Mouse (Mus musculus) cortical plate, adult 2 months (tissue): ENCODE results near the gene Ankmy1. TPM values are rescaled to one million over a fixed set of nuclear protein-coding genes. Genes with fewer than 3 reads are reported as not detected.

Source experiments
- H3K27ac ChIP-seq: fragments of 200-500 bp; 2 replicates; pipeline ENCODE4 v1.5.1; 2012; ENCODE audit warnings: low read length, control low read depth, inconsistent platforms; ENCODE audit not compliant: insufficient read depth
- H3K4me1 ChIP-seq: fragments of 200-500 bp; 2 replicates; pipeline ENCODE4 v1.6.1; 2011; ENCODE audit warnings: low read length; ENCODE audit not compliant: control insufficient read depth, insufficient read depth
- H3K4me3 ChIP-seq: fragments of 200-500 bp; 2 replicates; pipeline ENCODE4 v1.5.1; 2011; ENCODE audit warnings: mild to moderate bottlenecking, low read length, control low read depth; ENCODE audit not compliant: insufficient read depth
- CTCF ChIP-seq: fragments of 200-500 bp; IDR thresholded peaks from 2 replicates; pipeline ENCODE4 v1.5.1; 2011; ENCODE audit warnings: mild to moderate bottlenecking, control low read depth, low read length; ENCODE audit not compliant: insufficient read depth; ENCODE audit errors: extremely low read depth
- POLR2A ChIP-seq: fragments of 200-500 bp; IDR thresholded peaks from 2 replicates; pipeline ENCODE4 v1.6.1; 2011; ENCODE audit warnings: mild to moderate bottlenecking, low read length, control low read depth; ENCODE audit not compliant: insufficient read depth; ENCODE audit errors: extremely low read depth
- polyA plus RNA-seq: library from polyadenylated mRNA; depleted of rRNA; stranded (reverse); fragments of >200 nt; gene quantifications from 2 replicates; pipeline ENCODE4 v1.2.3, GENCODE M21; 2012

The Ankmy1 gene
- polyA plus RNA-seq, 1 experiment, result 0.25 TPM

DNA sequence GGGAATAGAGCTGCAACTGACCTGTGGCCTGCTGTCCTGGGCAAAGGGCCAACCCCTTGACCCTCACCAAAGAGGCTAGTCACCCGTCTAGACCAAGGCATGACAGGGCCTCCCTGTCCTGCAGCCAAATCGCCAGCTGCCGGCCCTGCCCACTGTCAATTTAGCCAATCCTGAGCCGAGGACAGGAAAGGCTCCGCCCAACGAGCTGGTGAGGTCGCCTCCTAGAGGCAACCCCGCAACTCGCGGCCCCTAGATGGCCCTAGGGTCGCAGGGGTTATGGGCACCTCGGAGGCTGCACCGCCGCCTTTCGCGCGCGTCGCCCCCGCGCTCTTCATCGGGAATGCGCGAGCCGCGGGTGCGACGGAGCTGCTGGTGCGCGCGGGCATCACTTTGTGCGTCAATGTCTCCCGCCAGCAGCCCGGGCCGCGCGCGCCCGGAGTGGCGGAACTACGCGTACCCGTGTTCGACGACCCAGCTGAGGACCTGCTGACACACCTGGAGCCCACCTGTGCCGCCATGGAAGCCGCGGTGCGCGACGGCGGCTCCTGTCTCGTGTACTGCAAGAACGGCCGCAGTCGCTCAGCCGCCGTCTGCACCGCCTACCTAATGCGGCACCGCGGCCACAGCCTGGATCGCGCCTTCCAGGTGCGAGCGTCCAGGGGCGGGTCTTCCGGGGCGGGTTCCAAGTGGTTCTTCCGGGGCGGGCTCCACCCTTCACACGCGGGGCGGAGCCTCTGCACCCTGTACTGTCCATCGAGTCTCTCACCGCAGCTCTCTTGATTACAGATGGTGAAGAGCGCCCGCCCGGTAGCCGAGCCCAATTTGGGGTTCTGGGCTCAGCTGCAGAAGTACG lies 4.3 kb upstream of the Ankmy1 start, which contains the start of gene Dusp28:
Gene Dusp28, plus strand, starts transcription at position 203 of the 853 bp plus-strand sequence.
- Histone ChIP-seq H3K27ac (peak within 1 kb of the TSS; percentile 96), H3K4me1 (peaks cover 6% of the 10 kb centered on the region; the same call in 1 of the 2 replicates), H3K4me3 (peak within 1 kb of the TSS; percentile 57)
- TF ChIP-seq POLR2A (peak; percentile 73), CTCF (0 out of 2 replicates have a peak, but pooled peaks have one; percentile 14)

DNA sequence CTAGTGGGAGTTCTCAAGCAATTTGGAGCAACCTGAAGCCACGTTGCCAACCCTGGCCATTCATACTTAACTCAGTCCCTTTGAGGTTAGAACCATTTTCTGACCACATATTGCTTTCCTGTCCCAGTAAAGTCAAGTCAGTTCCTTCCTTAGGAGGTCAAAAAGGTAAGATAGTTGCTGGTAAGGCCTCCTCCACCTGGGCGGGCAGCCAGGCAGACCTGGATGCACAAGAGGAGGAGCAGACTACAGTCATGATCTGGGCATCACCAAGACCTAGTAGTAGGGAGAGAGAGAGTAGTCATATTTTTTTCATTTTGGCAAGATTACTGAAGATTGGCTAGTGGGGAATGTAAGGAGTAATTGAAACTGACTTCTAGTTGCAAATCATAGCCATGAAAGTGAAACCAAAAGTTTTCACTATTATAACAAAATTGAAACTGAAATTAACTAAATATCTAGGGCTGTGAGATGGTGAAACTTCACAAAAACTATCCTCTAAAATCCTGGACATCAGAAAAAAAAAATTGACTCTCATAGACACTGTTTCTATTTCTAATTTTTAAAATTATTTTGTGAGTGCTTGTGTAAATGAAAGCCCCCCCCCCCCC lies 3.1 kb upstream of the Ankmy1 start:
- Histone ChIP-seq H3K4me1 (peaks cover 4% of the 10 kb centered on the region; the same call in 1 of the 2 replicates), H3K27ac (no peak overlapping the region), H3K4me3 (no peak overlapping the region)
- no peak for TF ChIP-seq CTCF
- TF ChIP-seq POLR2A, result no peak

DNA sequence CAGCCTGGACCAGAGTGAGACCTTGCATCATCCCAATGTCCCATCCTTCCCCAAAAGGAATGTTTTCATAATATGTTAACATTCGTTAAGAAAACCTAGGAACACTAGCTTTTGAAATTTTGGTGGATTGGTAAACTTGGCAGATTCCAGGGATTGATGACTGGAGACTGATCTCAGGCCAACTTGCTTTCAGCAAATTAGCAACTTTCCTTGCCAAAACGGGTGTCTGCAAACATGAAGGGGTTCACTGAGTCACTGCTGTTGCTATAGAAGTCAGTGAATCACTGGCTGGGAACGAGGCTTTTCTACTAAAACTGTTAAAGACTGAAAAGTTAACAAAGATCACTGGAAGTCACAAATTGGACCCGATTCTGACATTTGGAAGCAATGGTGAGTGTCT lies 921 bp upstream of the Ankmy1 start:
- TF ChIP-seq POLR2A (no peak), CTCF (no peak)
- Histone ChIP-seq H3K27ac (no peak overlapping the region), H3K4me3 (no peak overlapping the region), H3K4me1 (peaks cover 2% of the 10 kb centered on the region; the same call in 1 of the 2 replicates)

DNA sequence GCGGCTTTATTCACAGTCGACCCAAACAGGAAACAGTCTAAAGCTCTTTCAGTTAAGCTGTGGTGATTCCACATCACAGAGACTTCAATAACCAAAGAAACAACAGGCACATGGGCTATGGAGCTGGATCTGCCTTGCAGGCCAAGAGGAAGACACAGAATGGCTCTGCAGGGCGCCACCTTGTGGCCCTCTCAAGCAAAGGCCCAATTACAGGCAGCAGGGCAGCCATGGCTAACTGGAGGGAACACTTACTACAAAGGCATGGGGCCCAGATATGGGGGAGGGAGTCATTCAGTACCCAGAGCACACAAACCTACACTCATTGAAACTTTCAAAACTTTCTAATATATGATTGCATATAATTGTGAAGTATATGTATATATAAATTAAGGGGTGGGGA lies 7.6 kb downstream of the Ankmy1 start:
- Histone ChIP-seq H3K4me3 (no peak overlapping the region), H3K4me1 (no peaks in the 10 kb centered on the region), H3K27ac (no peak overlapping the region)
- no peak for TF ChIP-seq POLR2A
- TF ChIP-seq CTCF, result peak; percentile 89

DNA sequence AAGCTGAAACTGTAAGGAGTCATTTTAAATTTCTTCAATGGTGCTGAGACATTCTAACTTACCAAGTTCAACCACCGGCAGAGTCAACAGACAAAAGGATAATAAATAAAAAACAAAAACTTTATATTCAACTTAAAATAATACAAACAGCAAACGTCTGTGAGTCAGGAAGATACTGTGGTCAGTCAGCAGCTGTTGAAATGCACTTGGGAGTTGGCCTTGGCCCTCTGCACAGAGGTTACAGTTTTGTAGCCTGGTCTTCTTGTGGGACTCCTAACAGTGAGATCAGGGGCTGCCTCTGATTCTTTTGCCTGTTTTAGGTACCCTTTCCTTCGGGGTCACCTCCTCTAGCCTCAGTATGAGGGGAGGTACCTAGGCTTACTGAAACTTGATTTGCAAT lies 8.8 kb downstream of the Ankmy1 start:
- no peak overlapping the region for H3K27ac ChIP-seq
- H3K4me3 ChIP-seq, result no peak overlapping the region
- no peaks in the 10 kb centered on the region for H3K4me1 ChIP-seq
- TF ChIP-seq POLR2A (no peak), CTCF (no peak)

DNA sequence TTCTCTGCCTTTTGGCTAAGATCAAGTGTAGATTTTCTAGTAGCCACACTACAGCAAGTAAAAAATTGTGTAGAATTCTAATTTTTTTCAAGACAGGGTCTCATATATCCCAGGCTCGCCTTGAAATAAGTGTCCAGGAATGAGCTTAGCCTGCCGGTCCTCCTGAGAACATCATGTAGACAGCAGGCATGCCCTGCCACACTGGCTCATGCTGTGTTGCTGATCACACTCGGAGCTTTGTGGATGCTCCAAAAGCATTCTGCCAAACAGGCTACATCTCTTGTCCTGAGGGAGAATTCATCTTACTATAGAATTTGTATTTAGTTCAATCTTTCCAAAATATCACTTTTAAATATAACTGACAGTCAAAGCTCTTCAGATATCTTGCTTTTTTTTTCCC lies 9.9 kb downstream of the Ankmy1 start:
- Histone ChIP-seq H3K27ac (no peak overlapping the region), H3K4me1 (no peaks in the 10 kb centered on the region), H3K4me3 (no peak overlapping the region)
- TF ChIP-seq POLR2A (no peak), CTCF (no peak)

DNA sequence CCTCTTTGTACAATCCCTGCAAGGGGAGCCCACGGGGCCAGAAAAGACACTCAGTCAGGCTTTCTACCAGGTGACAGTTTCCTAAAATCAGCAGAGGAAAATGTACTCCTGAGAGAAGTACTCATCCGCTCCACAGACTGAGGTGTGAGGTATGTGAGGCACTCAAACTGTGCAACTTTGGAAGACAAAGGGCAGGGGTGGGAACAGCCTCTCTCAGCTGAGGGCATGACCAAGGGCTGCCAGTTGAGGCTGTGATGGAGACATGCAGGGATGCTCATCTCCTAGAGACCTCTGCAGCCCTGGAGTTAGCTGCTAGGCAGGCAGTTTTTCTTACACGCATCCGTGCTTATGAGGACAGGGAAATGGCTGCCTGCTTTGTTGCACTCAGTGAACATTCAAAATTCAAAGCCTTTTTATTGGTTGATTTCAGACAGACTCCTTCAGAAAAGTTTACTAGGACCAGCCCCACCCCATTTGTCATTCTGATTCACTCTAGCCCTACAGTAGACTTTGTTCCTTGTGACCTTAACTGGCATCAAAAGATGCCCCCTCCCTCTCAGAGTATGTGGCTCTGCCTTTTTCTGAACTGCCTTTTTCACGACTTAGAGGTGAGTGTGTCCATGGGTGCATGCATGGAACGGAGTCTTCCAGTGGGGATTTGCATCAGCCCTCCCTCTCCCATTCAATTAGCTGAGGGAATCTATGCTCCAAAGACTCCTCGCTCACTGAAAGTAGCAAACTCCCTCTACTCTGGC lies 13.6 kb downstream of the Ankmy1 start:
- no peak overlapping the region for H3K27ac ChIP-seq
- TF ChIP-seq POLR2A (no peak), CTCF (no peak)
- no peak overlapping the region for H3K4me3 ChIP-seq
- no peaks in the 10 kb centered on the region for H3K4me1 ChIP-seq

DNA sequence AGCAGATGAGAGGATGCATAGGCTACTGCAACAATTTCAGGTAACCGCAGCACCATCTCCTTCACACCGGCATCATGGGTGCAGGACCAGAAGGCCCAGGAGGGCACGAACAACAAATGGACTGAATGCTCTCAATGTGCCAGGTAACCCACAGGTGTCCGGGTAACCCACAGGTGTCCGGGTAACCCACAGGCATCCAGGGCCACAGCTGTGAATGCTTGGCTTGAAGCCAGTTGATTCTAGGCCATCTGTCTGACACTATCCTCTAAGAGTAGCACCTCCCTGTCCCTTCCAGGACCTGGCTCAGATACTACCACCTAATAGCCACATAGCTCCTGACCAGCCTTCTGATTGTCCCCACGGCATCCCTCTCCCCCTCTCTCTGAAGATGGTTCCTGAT lies 20.7 kb downstream of the Ankmy1 start:
- Histone ChIP-seq H3K4me1 (peaks cover 2% of the 10 kb centered on the region; the same call in 1 of the 2 replicates), H3K27ac (no peak overlapping the region), H3K4me3 (no peak overlapping the region)
- TF ChIP-seq CTCF (no peak), POLR2A (no peak)

DNA sequence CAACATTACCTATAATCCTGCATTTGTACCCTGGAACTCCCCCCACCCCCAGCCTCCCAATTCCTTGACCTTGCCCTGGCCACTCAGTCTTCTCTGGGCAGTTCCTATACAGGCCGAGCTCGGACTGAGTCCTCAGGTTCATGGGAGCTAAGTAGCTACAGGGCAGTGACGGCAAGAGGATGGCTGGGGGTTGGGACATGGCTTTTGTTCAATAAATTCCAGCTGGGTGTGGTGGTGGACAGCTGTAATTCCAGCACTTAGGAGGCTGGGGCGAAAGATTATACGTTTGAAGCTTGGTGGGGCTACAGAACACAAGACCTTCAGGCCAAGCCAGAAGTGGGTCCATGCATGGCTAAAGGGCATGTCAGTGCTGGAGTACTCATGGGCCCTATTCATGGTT lies 22.6 kb downstream of the Ankmy1 start:
- H3K4me3 ChIP-seq, result no peak overlapping the region
- H3K27ac ChIP-seq, result no peak overlapping the region
- peaks cover 7% of the 10 kb centered on the region for H3K4me1 ChIP-seq
- no peak for TF ChIP-seq POLR2A
- no peak for TF ChIP-seq CTCF
